Mouse (Mus musculus) MEL (cell line): Measurements from ENCODE around the gene Maml3. TPM values are rescaled to one million over a fixed set of nuclear protein-coding genes. Genes with fewer than 3 reads are reported as not detected.

Experiments used
- DNase-seq: peaks from one replicate; pipeline ENCODE4 v3.0.0; 2011; ENCODE audit warnings: low read depth, low spot score
- H3K27ac ChIP-seq: 2 replicates; pipeline ENCODE4 v1.5.1; 2012; ENCODE audit warnings: low read depth, mild to moderate bottlenecking, control low read depth, low read length, moderate library complexity; ENCODE audit not compliant: control insufficient read depth
- H3K27me3 ChIP-seq, 2 experiments: fragments of 150-350 bp in 1 of 2; sonication (generic) in 1 of 2; 2 replicates each; pipeline ENCODE4 v1.6.1; 2012; ENCODE audit warnings: low read length in 2 of 2, mild to moderate bottlenecking in 2 of 2, improper control_type of control experiment in 1 of 2, moderate library complexity in 1 of 2; ENCODE audit not compliant: insufficient read depth in 2 of 2, control insufficient read depth in 1 of 2
- H3K36me3 ChIP-seq, 2 experiments: 2 replicates each; pipeline ENCODE4 v1.6.1; 2012 to 2014; ENCODE audit warnings: low read length in 2 of 2, improper control_type of control experiment in 1 of 2, inconsistent platforms in 1 of 2, mild to moderate bottlenecking in 1 of 2; ENCODE audit not compliant: insufficient read depth in 2 of 2, control insufficient read depth in 1 of 2
- H3K4me1 ChIP-seq, 2 experiments: fragments of 150-350 bp in 1 of 2; sonication (generic) in 1 of 2; 2 replicates each; pipeline ENCODE4 v1.6.1; 2012; ENCODE audit warnings: low read length in 2 of 2, improper control_type of control experiment in 1 of 2, mild to moderate bottlenecking in 1 of 2; ENCODE audit not compliant: insufficient read depth in 2 of 2, control insufficient read depth in 1 of 2
- H3K4me3 ChIP-seq, 2 experiments: fragments of 150-350 bp in 1 of 2; sonication (generic) in 1 of 2; 2 replicates each; pipeline ENCODE4 v1.5.1; 2012; ENCODE audit warnings: low read depth in 2 of 2, low read length in 2 of 2, mild to moderate bottlenecking in 2 of 2, moderate library complexity in 2 of 2, control low read depth in 1 of 2, improper control_type of control experiment in 1 of 2; ENCODE audit not compliant: control insufficient read depth in 1 of 2, insufficient read depth in 1 of 2
- H3K79me2 ChIP-seq: 2 replicates; pipeline ENCODE4 v1.6.1; 2012; ENCODE audit warnings: mild to moderate bottlenecking, low read length, moderate library complexity; ENCODE audit not compliant: control insufficient read depth, poor library complexity, insufficient read depth
- H3K9ac ChIP-seq: 2 replicates; pipeline ENCODE4 v1.6.1; 2012; ENCODE audit warnings: low read depth, mild to moderate bottlenecking, control low read depth, low read length, moderate library complexity; ENCODE audit not compliant: control insufficient read depth, poor library complexity, severe bottlenecking
- H3K9me3 ChIP-seq: fragments of 150-350 bp; sonication (generic); replicated peaks from 2 replicates; pipeline ENCODE4 v1.6.1; 2012; ENCODE audit warnings: mild to moderate bottlenecking, low read length, improper control_type of control experiment, moderate library complexity; ENCODE audit not compliant: insufficient read depth
- BHLHE40 ChIP-seq: IDR thresholded peaks from 2 replicates; pipeline ENCODE4 v1.6.1; 2012; ENCODE audit warnings: low read depth, mild to moderate bottlenecking, inconsistent platforms, low read length, improper control_type of control experiment, borderline replicate concordance
- CHD1 ChIP-seq: IDR thresholded peaks from 2 replicates; pipeline ENCODE4 v1.6.1; 2012; ENCODE audit warnings: low read depth, mild to moderate bottlenecking, inconsistent platforms, low read length, improper control_type of control experiment
- CHD2 ChIP-seq: IDR thresholded peaks from 2 replicates; pipeline ENCODE4 v1.6.1; 2011; ENCODE audit warnings: low read length, improper control_type of control experiment
- CTCF ChIP-seq, 3 experiments: IDR thresholded peaks in 2 of 3; conservative IDR thresholded peaks in 1 of 3; 2 replicates each; pipeline ENCODE4 v1.5.1; 2011 to 2012; ENCODE audit warnings: low read length in 3 of 3, low read depth in 2 of 3, mild to moderate bottlenecking in 2 of 3, improper control_type of control experiment in 1 of 3, inconsistent platforms in 1 of 3, mixed read lengths in 1 of 3, moderate library complexity in 1 of 3; ENCODE audit not compliant: control insufficient read depth in 1 of 3, insufficient read depth in 1 of 3, poor library complexity in 1 of 3, severe bottlenecking in 1 of 3
- ETS1 ChIP-seq: IDR thresholded peaks from 2 replicates; pipeline ENCODE4 v1.6.1; 2012; ENCODE audit warnings: low read depth, mild to moderate bottlenecking, inconsistent platforms, low read length, improper control_type of control experiment, moderate library complexity
- GATA1 ChIP-seq: IDR thresholded peaks from 2 replicates; pipeline ENCODE4 v1.6.1; 2011; ENCODE audit warnings: low read depth, low read length, improper control_type of control experiment
- HCFC1 ChIP-seq: IDR thresholded peaks from 2 replicates; pipeline ENCODE4 v1.6.1; 2012; ENCODE audit warnings: low read depth, mild to moderate bottlenecking, inconsistent platforms, low read length, improper control_type of control experiment, moderate library complexity
- MAX ChIP-seq: IDR thresholded peaks from 2 replicates; pipeline ENCODE4 v1.6.1; 2011; ENCODE audit warnings: low read length, improper control_type of control experiment
- MAZ ChIP-seq: IDR thresholded peaks from 2 replicates; pipeline ENCODE4 v1.6.1; 2012; ENCODE audit warnings: low read depth, mild to moderate bottlenecking, inconsistent platforms, low read length, improper control_type of control experiment
- MXI1 ChIP-seq: IDR thresholded peaks from 2 replicates; pipeline ENCODE4 v1.6.1; 2011; ENCODE audit warnings: mild to moderate bottlenecking, low read depth, low read length, improper control_type of control experiment
- MYB ChIP-seq: IDR thresholded peaks from 2 replicates; pipeline ENCODE4 v1.6.1; 2011; ENCODE audit warnings: mild to moderate bottlenecking, low read depth, low read length, improper control_type of control experiment
- MYC ChIP-seq: IDR thresholded peaks from 2 replicates; pipeline ENCODE4 v1.6.1; 2011; ENCODE audit warnings: low read depth, mild to moderate bottlenecking, low read length, improper control_type of control experiment, moderate library complexity
- NELFE ChIP-seq: IDR thresholded peaks from 2 replicates; pipeline ENCODE4 v1.6.1; 2011; ENCODE audit warnings: low read depth, low read length, improper control_type of control experiment
- POLR2A ChIP-seq, 2 experiments: IDR thresholded peaks; 2 replicates each; pipeline ENCODE4 v1.6.1; 2011 to 2012; ENCODE audit warnings: low read length in 2 of 2, mild to moderate bottlenecking in 2 of 2, control low read depth in 1 of 2, improper control_type of control experiment in 1 of 2, low read depth in 1 of 2, moderate library complexity in 1 of 2; ENCODE audit not compliant: control insufficient read depth in 1 of 2, insufficient read depth in 1 of 2, poor library complexity in 1 of 2
- POLR2AphosphoS2 ChIP-seq: IDR thresholded peaks from 2 replicates; pipeline ENCODE4 v1.6.1; 2011; ENCODE audit warnings: low read length, improper control_type of control experiment
- RAD21 ChIP-seq: IDR thresholded peaks from 2 replicates; pipeline ENCODE4 v1.6.1; 2011; ENCODE audit warnings: mild to moderate bottlenecking, low read depth, low read length, improper control_type of control experiment
- TAL1 ChIP-seq: IDR thresholded peaks from 2 replicates; pipeline ENCODE4 v1.6.1; 2012; ENCODE audit warnings: mild to moderate bottlenecking, inconsistent platforms, low read length, moderate library complexity, mixed read lengths
- TCF12 ChIP-seq: IDR thresholded peaks from 2 replicates; pipeline ENCODE4 v1.6.1; 2014; ENCODE audit warnings: low read depth, mild to moderate bottlenecking, inconsistent platforms, low read length, improper control_type of control experiment, moderate library complexity
- UBTF ChIP-seq: IDR thresholded peaks from 2 replicates; pipeline ENCODE4 v1.6.1; 2012; ENCODE audit warnings: low read depth, mild to moderate bottlenecking, inconsistent platforms, low read length, improper control_type of control experiment, moderate library complexity, borderline replicate concordance; ENCODE audit not compliant: insufficient read depth
- USF1 ChIP-seq: IDR thresholded peaks from 2 replicates; pipeline ENCODE4 v1.6.1; 2014; ENCODE audit warnings: low read depth, mild to moderate bottlenecking, inconsistent platforms, low read length, improper control_type of control experiment, moderate library complexity
- ZMIZ1 ChIP-seq: IDR thresholded peaks from 2 replicates; pipeline ENCODE4 v1.6.1; 2012; ENCODE audit warnings: low read depth, mild to moderate bottlenecking, inconsistent platforms, low read length, improper control_type of control experiment, moderate library complexity
- ZNF384 ChIP-seq: IDR thresholded peaks from 2 replicates; pipeline ENCODE4 v1.6.1; 2012; ENCODE audit warnings: low read depth, mild to moderate bottlenecking, inconsistent platforms, low read length, improper control_type of control experiment
- polyA plus RNA-seq, 2 experiments: library from polyadenylated mRNA; stranded (reverse) in 1 of 2; unstranded in 1 of 2; fragments of >175 nt in 1 of 2; fragments of >200 nt in 1 of 2; gene quantifications; 2 replicates each; pipeline versions ENCODE4 v1.2.1 to v1.2.4; 2012; ENCODE audit warnings: low replicate concordance in 2 of 2, low read depth in 1 of 2; ENCODE audit not compliant: insufficient read length in 2 of 2, insufficient read depth in 1 of 2, missing spikeins in 1 of 2
- total RNA-seq: library from RNA; depleted of rRNA; stranded (reverse); fragments of 300-350 nt; gene quantifications from 2 replicates; pipeline ENCODE4 v1.2.3, GENCODE M21; 2012

The Maml3 gene
- total and polyA plus RNA-seq, 3 experiments, result 2.0 to 4.1 TPM; not detected in 1

GRCm38 (mm10) chr3:51927591-51927990 is 177.3 kb downstream of the Maml3 start:
- H3K27ac ChIP-seq, result no peak overlapping the region
- H3K9me3 ChIP-seq, result no peaks in the 10 kb centered on the region
- no peaks in the 10 kb centered on the region for H3K27me3 ChIP-seq
- DNase-seq, result no peak
- H3K9ac ChIP-seq, result no peak overlapping the region
- no peak overlapping the region for H3K4me3 ChIP-seq
- TF ChIP-seq GATA1, result no peak
- TF ChIP-seq BHLHE40, result no peak
- no peak for TF ChIP-seq TAL1
- no peak for TF ChIP-seq MYB
- TF ChIP-seq RAD21, result no peak
- no peak for TF ChIP-seq UBTF
- no peak for TF ChIP-seq MAX
- H3K36me3 ChIP-seq, result no peaks in the 10 kb centered on the region
- H3K79me2 ChIP-seq, result no peaks in the 10 kb centered on the region
- H3K4me1 ChIP-seq, result no peaks in the 10 kb centered on the region

- Histone ChIP-seq H3K9me3 (no peaks in the 10 kb centered on the region), H3K4me1 (no peaks in the 10 kb centered on the region), H3K27ac (no peak overlapping the region), H3K36me3 (no peaks in the 10 kb centered on the region), H3K27me3 (no peaks in the 10 kb centered on the region), H3K79me2 (no peaks in the 10 kb centered on the region), H3K4me3 (no peak overlapping the region), H3K9ac (no peak overlapping the region)
- no peak for TF ChIP-seq USF1
- no peak for TF ChIP-seq ETS1
- no peak for TF ChIP-seq HCFC1
- no peak for TF ChIP-seq POLR2A (IDR thresholded peaks at IDR 0.05; ENCODE audit: control insufficient read depth in 1 of 2, insufficient read depth in 1 of 2, low read depth in 1 of 2, low read length in 2 of 2, poor library complexity in 1 of 2)
- no peak for TF ChIP-seq TCF12
- TF ChIP-seq RAD21, result no peak
- no peak for TF ChIP-seq ZNF384
- no peak for TF ChIP-seq NELFE
- no peak for DNase-seq
Measured at GRCm38 (mm10) chr3:51927043-51927442, 177.8 kb downstream of the Maml3 start.

- Histone ChIP-seq H3K9me3 (no peaks in the 10 kb centered on the region), H3K27ac (no peak overlapping the region), H3K79me2 (no peaks in the 10 kb centered on the region), H3K36me3 (no peaks in the 10 kb centered on the region), H3K9ac (no peak overlapping the region), H3K4me1 (no peaks in the 10 kb centered on the region)
- no peak for DNase-seq
- TF ChIP-seq ZMIZ1, result no peak
- TF ChIP-seq MAZ, result no peak
- no peak for TF ChIP-seq CHD2
- no peak for TF ChIP-seq CHD1
- TF ChIP-seq MXI1, result no peak
- no peak for TF ChIP-seq TAL1
- no peak for TF ChIP-seq POLR2AphosphoS2
- TF ChIP-seq UBTF, result no peak
- TF ChIP-seq CTCF (IDR thresholded peaks at IDR 0.05 in 2 of 3, conservative IDR thresholded peaks at IDR 0.05 in 1 of 3; ENCODE audit: control insufficient read depth in 1 of 3, insufficient read depth in 1 of 3, low read depth in 2 of 3, low read length in 3 of 3, poor library complexity in 1 of 3, severe bottlenecking in 1 of 3), result no peak
- TF ChIP-seq BHLHE40, result no peak
- TF ChIP-seq TCF12, result no peak
- no peak for TF ChIP-seq POLR2A (IDR thresholded peaks at IDR 0.05; ENCODE audit: control insufficient read depth in 1 of 2, insufficient read depth in 1 of 2, low read depth in 1 of 2, low read length in 2 of 2, poor library complexity in 1 of 2)
- TF ChIP-seq MYC, result no peak
- TF ChIP-seq, all 39 proteins: peak for 0
- no peaks in the 10 kb centered on the region for H3K27me3 ChIP-seq
- H3K4me3 ChIP-seq, result no peak overlapping the region
Measured at GRCm38 (mm10) chr3:51925758-51926157, 179.1 kb downstream of the Maml3 start.
